Mouse (Mus musculus) WW6 (cell line): Measurements from ENCODE around the gene Zfp326.

ENCODE experiments used
- DNase-seq: peaks from one replicate; pipeline ENCODE4 v3.0.0-alpha.2; 2013; ENCODE audit warnings: low read depth, low spot score

Zfp326 gene

DNA sequence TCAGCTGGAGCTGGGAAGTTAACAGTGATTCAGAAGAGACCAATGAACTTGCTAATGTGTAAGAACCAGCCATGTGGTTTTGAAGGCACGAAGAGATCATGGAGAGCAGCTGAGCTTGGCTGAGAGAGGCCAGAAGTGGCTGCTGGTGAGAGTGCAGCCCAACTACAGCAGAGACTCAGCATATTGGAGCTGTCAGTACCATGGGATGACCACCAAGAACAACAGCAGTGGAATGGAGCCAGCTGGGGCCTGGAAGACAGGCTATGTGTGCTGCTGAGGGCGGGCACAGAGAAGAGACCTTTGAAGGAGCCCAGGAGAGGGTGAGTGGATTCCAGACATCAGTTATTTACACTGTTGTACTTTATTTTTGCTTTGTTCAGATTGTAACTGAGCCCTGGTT is 65.6 kb downstream of the Zfp326 start:
- no peak for DNase-seq
